Mouse (Mus musculus): Measurements from ENCODE around the gene Rhbdl3. TPM values are rescaled to one million over a fixed set of nuclear protein-coding genes. Genes with fewer than 3 reads are reported as not detected.
A peak's percentile ranks its signal among the peaks of the same experiment; 100 is the strongest.

Rhbdl3 gene
- total RNA-seq (2021), result 3.3 and 3.8 TPM in 2 replicates
- long read RNA-seq, partial matches to known transcripts, result 0 of 2 reads
- long read RNA-seq, other reads (novel, unspliced or antisense), result 2 of 2 reads

DNA sequence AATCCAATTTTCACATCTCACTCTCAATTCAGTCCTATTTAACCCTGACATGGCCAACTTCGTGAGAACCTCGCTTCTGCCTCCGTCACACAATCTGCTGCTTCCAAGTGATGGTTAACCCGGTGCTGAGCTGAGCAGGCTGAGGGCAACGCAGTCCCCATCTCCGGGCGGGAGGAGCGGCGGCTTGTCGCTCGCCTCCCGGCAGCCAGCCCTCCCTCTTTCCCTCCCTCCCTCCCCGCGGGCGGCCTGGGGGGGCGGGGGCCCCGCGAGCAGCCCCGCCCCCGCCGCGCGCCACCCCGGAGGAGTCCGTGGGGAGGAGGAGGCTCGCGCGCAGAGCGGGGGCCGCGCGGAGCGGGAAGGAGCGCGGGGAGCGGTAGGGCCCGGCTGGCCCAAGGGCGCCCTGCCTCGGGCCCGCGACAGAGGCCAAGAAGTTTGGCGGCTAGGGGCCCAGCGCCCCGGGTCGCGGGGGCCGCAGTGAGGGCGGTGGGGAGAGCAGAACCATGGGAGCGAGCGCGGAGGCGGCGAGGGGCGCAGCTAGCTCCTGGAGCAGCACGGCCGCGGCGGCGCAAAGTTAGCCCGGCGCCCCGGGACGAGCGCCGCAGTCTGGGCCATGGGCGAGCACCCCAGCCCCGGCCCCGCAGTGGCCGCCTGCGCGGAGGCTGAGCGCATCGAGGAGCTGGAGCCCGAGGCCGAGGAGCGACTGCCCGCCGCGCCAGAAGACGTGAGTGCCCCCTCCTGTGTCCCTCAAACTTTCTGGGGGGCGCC lies at the start of gene Rhbdl3:
Rhbdl3 (plus strand) TSS at position 362 of the 765 bp plus-strand sequence.
- DNase-seq, result peak; percentile 78

DNA sequence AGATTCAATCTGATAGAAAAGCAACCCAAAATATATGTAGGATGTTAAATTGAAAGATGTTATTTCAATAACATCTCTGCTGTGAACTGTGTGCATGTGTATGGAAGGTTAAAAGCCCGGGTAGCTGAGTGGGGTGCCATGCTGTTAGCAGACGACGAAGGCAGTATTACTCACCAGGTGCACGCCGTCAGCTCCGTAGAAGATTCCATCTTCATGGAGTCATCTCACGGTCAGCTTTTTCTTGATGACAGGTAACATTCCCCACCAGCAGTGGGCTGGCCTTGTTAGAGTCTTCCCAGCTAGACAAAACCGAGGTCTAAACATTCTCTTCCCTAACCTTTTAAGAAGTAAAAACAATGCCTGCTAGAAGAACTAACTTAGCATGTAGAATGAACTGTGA lies 36.6 kb upstream of the Rhbdl3 start:
- no peak for DNase-seq

DNA sequence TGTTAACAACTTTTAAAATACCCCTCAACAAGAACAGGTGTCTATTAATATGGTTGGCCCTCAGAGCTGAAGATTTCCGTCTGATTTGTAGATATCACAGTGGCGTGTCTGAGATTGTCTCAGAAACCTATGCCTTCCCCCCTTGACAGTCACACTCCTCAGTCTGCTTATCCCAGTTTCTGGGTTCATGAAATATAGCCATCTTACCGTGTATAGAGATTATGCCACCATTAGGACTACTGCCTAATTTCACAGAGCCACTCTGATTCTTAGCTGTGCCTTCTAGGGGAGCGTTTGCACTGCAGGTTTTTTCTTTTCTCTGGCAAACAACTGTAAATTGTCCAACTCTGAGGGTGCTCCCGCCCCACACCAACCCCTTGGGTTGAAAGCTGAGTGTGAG lies 29.6 kb upstream of the Rhbdl3 start:
- DNase-seq, result no peak

DNA sequence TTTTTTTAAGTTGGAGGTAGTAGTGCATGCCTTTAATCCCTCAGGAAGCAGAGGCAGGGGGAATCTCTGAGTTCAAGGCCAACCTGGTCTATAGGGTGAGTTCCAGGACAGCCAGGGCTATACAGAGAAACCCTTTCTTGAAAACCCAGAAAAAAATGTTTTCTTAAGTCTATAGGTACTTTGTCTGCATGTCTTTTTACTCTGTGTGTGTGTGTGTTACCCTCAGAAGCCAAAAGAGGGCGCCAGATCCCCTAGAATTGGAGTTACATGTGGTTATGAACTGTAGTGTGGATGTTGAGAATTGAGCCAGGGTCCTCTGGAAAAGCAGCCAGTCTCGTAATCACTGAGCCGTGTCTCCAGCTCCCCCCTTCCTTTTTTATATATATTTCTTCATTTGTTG lies 25.7 kb upstream of the Rhbdl3 start:
- no peak for DNase-seq

DNA sequence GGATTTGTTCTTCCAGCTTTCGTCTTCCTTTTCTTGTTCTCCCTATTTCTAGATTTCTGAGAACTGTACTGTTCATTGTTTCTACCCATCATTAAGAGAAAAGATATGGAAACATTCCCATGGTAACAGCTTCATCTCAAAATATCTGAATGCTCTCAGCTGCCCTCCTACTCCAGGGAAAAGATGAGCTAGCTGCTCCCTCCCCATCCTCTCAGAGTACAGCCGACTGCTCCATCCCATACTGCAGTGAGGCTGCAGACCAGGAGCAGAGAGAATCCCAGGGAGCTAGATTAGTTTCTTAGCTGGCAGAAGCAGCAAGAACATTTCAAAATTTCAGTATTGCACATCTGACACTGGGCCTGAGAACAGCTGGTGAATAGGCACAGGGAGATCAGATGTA lies 22.7 kb upstream of the Rhbdl3 start:
- DNase-seq, result no peak

DNA sequence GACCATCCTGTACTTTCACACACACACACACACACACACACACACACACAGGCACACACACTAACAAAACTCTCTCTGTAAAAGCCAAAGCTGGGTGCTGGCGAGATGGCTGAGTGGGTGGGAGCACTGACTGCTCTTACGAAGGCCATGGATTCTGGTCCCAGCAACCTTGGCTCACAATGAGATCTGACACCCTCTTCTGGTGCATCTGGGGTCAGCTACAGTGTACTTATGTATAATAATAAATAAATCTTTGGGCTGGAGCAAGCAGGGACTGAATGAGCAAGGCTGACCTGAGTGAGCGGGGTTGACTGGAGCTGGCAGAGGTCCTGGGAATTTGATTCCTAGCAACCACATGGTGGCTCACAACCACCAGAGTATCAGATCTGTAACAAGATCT lies 16.9 kb upstream of the Rhbdl3 start:
- DNase-seq, result no peak

DNA sequence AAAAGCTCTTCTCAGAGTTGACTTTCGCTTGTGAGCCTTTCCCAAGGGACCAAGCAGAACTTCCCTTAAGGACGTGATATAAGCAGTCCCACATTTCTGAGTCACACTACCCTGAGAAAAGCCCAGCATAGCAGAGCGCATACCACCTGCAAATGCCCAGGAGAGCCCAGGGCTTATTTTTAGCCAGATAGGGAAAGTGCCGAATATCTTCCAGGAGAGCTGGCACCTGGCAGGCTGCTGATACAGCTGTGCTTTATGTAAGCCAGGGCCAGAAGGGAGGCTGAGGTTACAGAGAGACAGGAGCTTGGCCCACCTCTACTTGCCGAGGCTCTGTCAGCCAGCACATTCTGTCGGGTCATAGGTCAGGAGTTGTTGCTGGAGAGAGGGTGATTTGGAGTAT lies 16.1 kb upstream of the Rhbdl3 start:
- no peak for DNase-seq

DNA sequence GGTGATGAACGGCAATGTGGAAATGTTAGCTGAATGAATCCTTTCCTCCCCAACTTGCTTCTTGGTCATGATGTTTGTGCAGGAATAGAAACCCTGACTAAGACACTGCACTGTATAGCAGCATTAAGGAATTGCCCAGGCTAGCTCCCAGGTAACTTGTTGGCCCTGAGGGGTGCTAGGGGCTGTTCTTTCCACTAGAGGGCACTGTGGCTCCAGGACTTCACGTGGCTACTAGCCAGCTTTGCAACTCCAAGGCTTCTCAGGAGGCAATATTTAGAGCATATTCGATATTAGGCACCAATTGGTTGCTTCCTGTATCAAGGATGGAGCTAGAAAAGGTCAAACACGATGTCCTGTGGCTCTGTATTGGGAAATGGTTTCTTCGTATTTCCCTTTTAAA lies 13.6 kb upstream of the Rhbdl3 start:
- DNase-seq, result peak; percentile 62

DNA sequence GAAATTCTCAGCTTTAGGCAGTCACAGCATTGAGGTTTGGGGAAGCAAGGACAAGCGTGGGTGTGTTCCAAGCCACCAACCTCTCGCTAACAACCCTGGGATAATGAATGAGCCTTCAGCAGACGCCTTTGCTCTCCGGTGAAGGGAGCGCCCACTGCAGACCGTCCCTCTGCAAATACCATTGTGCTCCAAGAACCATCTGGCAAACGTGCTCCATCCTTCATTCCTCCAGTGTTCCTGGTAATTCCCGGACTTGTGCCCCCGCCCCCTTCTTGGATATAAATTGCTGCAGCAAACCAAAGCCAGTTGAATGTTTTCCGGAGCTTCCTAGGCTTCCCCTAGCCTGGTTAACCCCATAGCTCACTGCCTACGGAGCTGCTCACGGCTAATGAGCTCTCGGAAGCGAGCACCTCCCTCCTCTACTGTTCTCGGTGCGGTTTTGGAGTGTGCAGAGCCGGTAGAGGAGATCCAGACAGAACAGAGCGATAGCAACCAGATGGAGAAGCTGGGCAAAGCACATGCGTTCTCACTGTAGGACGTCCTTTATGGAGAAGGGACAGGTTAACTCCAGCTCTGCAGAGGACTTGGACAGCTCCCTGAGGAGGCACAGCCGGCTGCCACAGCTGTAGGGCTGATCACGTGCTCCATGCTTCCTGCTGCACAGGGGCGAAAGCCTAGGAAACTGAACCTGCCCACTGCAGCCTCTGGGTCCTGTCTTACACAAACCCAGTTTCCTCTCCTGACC lies 10.8 kb upstream of the Rhbdl3 start:
- peak; percentile 31 for DNase-seq

DNA sequence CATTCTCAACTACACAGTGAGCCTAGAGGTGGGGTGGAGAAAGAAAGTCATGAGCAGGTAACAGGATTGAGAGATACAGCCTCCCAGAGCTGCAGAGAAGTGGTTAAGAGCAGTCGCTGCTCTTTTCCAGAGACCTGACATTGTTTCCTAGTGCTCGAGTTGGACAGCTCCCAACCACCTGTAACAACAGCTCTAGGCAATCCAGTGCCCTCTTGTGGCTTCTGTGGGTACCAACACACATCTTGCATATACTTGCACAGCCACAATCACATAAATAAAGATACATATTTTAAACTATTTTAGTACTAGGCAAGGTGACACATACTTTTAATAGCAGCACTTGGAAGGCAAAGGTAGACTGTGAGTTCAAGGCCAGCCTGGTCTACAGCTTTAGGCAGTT lies 9.7 kb upstream of the Rhbdl3 start:
- DNase-seq, result no peak

DNA sequence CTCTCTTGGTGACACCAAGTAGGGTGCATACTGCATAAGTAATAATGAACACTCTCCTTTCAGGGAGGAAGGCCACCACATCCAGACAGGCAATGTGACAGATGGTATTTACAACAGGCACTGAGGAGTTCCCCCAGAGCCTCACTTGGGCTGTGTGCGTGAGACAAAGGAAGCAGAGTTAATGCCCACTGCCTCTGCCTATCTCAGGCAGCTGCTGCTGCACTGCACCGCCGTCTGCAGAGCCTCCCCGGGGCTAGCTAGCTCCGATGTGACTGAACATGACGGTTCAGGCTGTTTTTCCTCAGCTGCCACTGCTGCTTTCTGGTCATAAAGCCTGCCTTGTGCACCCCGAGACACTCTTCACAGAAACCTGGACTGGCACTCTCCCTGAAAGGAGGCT lies 8.2 kb upstream of the Rhbdl3 start:
- no peak for DNase-seq

DNA sequence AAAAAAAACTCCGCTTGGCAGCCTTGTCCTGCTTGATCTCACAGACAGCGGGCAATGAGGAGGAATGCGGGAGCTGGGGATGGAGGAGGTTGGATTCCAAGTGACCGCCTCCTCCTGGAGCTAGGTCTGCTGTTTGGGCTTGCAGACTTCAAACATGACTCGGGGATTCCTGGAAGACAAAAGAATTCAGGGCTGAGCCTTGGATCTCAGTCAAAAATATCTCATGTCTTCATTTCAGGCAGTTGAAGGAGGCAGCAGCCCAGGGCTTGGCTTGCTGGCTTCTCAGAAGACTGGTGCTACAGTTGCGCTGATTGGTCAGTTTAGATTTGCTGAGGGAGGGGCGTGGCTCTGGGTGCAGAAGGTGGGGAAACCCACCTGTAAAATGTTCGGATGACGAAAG lies 5.6 kb upstream of the Rhbdl3 start:
- no peak for DNase-seq

DNA sequence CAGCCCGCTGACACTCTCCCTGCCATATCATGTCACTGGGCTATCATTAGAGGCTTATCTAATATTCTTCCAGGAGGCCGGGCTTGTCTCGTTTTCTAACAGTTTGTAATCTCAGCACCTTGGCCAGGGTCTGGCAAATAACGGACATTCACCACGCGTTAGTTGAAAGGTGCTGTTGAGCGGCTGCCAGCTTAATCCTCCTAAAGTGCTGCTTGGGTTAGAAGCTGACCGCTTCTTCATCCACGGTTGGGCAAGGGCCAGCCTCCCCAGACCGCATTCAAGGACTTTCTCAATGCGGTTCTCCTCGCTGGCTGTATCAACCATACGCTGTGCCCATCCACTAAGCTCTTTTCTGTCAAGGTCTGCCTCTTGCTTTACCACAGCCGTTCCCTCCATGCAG lies 4.9 kb upstream of the Rhbdl3 start:
- DNase-seq, result no peak

DNA sequence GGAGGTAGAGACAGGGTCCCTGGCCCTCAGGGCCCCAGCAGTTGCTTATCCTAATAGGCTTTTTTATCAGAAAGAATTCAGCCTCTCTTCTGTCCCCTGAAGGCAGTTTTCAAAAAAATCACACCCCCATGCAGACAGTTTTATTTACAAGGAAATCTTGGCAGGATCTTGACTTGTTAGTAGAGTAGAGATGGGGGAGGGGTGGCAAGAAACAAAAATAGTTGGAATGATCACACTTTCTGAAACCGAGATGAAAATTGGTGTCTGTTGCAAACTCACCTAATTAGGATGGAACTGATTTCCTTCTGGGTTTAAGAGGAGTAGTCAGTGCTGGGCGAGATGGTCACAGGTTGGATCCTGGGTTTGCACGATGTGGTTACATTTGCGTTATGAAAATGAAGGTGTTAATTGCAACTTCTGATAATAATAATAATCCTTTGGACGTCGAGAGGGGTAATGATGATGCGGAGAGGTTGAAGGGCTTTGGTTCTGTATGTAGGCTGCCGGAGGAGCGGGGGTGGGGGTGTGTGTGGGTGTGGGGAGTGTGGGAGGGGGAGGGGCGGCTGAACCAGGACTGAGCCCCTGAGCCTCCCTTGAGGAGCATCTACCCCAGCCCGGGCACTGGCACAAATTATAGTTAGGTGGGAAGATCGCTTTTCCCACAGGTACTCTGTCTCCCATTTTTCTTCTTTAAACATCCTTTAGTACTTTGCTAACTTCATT lies 1.0 kb upstream of the Rhbdl3 start:
- DNase-seq, result no peak

DNA sequence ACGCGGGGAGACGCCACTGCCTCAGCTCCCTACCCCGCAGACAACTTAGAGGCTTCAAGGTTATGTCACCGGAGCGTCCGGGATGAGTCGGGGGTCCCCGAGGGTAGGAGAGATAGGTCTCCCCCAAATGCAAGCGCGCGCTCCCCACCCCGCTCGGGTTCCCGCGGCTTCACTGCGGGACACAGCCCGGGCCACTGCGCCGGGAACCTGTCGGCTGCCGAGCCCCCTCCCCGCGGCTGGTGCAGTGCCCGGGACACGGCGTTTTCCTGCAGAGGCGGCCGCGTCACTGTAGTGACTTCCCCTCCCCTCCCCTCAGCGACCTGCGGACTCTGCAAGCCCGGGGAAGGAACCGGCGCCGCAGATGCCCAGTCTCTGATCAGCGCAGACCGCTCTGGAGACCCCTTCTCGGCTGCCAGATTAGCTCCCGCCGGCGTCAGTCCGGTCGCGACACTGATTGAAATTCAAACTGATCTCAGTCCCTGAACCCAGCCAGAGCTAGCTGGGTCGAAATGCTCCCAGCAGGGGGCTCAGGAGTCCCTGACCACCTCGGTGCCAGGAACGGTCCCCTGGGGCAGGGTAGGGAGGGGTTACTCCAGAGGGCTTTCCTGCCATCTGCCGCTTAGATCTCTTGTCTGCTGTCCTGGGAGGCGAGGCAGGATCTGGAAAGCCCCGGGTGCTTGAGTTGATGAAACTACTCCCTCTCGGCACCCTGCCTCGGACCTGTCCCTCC lies 769 bp downstream of the Rhbdl3 start:
- DNase-seq, result peak; percentile 52

DNA sequence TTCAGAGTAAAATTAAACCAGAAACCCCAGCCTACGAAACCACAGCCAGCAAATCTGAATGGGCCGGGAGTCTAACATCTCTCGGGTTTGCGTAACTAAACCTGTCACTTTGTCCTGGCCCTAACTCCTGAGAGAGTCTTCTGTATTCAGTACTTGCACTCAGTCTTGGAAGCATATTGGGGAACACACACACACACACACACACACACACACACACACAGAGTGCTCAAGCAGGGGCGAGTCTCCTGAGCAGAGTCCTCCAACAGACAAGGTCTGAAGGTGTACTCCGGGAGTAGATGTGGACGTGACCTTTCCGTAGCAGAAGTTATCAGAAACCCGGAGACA lies 1.3 kb downstream of the Rhbdl3 start:
- DNase-seq, result no peak

DNA sequence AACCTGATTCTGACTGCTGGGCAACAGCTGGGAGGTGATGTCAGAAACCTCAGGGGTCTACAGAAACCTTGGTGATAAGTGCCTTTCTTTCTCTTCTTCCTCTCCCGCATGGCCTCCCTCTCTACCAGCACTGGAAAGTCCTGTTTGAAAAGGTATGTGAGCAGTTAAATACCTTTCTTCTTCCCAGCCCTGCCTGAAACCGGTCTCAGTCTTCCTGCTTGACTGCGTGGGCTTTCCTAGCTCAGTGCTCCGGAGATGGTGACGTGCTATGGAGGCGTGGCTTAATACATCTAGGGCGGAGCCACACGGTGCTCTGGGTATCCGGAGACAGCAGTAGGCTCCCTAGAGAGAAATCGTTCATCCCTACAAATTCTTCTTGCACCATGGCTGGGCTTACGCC lies 1.8 kb downstream of the Rhbdl3 start:
- peak; percentile 58 for DNase-seq

DNA sequence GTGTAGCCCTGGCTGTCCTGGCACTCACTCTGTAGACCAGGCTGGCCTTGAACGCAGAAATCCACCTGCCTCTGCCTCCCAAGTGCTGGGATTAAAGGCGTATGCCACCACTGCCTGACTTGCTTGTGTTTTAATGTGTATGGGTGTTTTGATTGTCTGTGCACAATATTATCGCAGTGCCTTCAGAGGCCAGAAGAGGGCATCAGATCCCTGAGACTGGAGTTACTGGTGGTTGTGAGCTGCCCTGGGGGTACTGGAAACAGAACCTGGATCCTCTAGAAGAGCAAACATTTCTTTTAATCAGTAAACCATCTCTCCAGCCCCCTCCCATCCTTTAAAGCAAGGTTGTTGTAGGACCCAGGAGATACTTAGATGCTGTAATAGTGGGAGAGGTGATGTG lies 3.0 kb downstream of the Rhbdl3 start:
- DNase-seq, result no peak

DNA sequence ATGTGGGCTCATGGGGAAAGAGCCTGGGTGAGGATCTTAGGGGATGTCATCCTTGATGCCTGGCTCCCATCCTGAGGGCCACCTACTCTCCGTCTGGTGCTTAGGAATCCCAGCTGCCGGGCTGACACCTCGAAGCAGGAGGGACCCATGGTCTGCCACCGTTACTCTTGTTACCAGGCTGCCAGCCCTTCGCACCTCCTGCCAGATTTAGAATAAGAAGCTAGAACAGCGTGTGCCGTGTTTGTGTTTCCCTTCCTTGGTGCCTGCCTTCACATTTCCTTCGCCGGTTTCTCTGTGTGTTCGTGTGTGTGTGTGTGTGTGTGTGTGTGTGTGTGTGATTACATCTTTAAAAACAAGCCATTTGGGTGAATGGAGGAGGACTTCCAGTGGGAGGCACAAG lies 4.1 kb downstream of the Rhbdl3 start:
- no peak for DNase-seq

DNA sequence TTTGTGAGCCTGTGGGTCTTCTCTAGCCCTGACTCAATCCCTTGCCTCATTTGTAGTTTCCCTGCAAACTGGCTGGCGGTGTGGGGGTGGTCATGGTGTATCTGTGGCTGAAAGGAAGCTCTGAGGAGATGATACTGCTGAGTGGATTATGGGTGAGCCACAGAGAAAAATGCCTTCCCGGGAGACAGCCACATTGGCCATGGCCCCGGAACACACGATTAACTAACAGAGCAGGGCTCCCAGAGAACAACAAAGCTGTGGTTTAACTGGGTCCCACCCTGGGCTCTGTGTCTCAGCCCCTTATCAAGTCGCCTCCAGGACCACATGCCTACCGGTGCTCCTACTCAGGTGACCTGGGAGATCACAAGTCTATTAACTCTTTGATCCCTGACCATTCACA lies 7.8 kb downstream of the Rhbdl3 start:
- DNase-seq, result no peak

DNA sequence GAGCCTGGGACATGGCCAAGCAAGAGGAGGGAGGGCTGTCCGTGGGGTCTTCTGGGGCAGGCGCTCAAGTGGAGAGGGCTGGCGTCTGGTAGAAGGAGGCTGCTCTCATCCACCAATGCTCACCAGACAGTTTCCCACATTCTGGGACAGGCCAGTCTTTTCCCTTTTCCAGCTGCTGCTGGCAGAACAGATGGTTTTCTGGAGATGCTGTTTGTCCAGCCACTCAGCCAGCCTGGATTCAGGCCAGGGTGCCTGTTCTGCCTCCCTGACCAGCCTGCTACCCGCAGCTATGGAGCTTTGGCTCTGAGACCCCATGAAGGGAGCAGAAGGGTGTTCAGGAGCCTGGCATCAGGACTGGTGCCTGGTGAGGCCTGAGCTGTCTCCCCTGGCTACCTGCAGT lies 10.6 kb downstream of the Rhbdl3 start:
- DNase-seq, result no peak

DNA sequence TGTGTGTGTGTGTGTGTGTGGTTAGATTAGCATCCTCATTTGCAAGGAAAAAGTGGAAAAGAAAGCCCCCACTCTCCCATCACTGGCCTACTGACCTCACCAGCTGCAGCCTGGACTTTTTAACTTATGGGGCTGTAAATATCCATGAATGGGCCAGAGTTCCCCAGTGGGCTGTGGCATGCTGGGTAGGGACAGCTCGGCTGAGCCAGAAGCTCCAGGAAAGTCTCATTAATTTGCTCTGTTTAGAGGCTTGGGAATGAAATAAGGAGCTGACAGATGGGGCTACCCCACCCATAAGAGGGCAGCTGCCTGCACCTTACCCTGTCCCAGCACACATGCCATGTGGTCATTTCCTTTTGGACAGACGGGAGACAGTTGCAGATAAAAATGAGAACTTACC lies 11.3 kb downstream of the Rhbdl3 start:
- no peak for DNase-seq

DNA sequence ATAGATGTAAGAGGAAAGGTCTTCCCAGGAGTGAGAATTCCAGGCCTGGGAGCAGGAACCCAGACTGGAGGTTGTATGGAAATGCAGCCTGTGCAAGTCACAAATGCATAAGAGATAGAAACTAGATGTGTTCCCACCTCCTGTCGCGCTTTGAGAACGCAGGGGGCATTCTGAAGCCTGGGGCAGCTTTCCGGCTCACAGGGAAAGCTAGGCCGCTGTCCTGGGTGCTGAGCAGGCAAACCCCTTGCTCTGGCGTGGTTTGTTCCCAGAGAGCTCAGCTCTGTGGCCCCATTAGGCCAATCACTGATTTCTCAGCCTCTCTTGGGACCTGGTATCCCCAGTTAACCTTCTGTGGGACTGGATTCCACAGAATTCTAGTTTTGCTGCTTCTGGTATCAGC lies 11.9 kb downstream of the Rhbdl3 start:
- DNase-seq, result no peak
